Mouse (Mus musculus): Measurements from ENCODE around the gene Flywch2. TPM values are rescaled to one million over a fixed set of nuclear protein-coding genes. Genes with fewer than 3 reads are reported as not detected.
A peak's percentile ranks its signal among the peaks of the same experiment; 100 is the strongest.

The Flywch2 gene
- polyA plus RNA-seq (2016; fragmentation: Nextera tagmentation; extraction: Ambion mirVana): 48.1 and 49.4 TPM in 2 replicates

GRCm38 (mm10) chr17:23785561-23786471 is at the start of gene Flywch2:
Flywch2 (minus strand) TSS chr17:23786081.
- peak within 1 kb of the TSS; percentile 76 for H3K4me2 ChIP-seq (replicated peaks)
- H3K36me3 ChIP-seq: no peaks in the 10 kb centered on the region
- H3K4me1 ChIP-seq: peaks cover 10% of the 10 kb centered on the region
- no peaks in the 10 kb centered on the region for H3K9me3 ChIP-seq (replicated peaks)
- H3K4me3 ChIP-seq: peak within 1 kb of the TSS; percentile 59
- ATAC-seq (ENCODE audit: low FRiP score): peak; percentile 85
- H3K9ac ChIP-seq: peak within 1 kb of the TSS; percentile 81
- 2% methylated on average over 43 of the region's 43 CpGs for WGBS
- H3K27ac ChIP-seq: peak within 1 kb of the TSS; percentile 89
- no peaks in the 10 kb centered on the region for H3K27me3 ChIP-seq

GRCm38 (mm10) chr17:23831201-23831600 is 45.3 kb upstream of the Flywch2 start:
- no peak overlapping the region for H3K9ac ChIP-seq
- H3K36me3 ChIP-seq: peaks cover 12% of the 10 kb centered on the region
- H3K27ac ChIP-seq: no peak overlapping the region
- H3K4me1 ChIP-seq: peaks cover 19% of the 10 kb centered on the region
- no peak overlapping the region for H3K4me2 ChIP-seq (replicated peaks)
- 94% methylated on average over 1 of the region's 1 CpGs for WGBS
- H3K27me3 ChIP-seq: peaks cover 47% of the 10 kb centered on the region
- ATAC-seq (ENCODE audit: low FRiP score): no peak
- no peaks in the 10 kb centered on the region for H3K9me3 ChIP-seq (replicated peaks)
- no peak overlapping the region for H3K4me3 ChIP-seq

GRCm38 (mm10) chr17:23829064-23829619 is 43.3 kb upstream of the Flywch2 start, which contains the start of gene Elob:
Elob (minus strand) TSS chr17:23829136.
- ATAC-seq (ENCODE audit: low FRiP score): peak; percentile 96
- H3K27ac ChIP-seq: peak within 1 kb of the TSS; percentile 97
- WGBS: 1% methylated on average over 19 of the region's 42 CpGs

GRCm38 (mm10) chr17:23828271-23829001 is 42.6 kb upstream of the Flywch2 start:
- peak; percentile 79 for ATAC-seq (ENCODE audit: low FRiP score)
- H3K36me3 ChIP-seq: peaks cover 39% of the 10 kb centered on the region
- peaks cover 23% of the 10 kb centered on the region for H3K27me3 ChIP-seq
- H3K27ac ChIP-seq: peak overlapping the region; percentile 97
- peak overlapping the region; percentile 80 for H3K4me3 ChIP-seq
- H3K4me2 ChIP-seq (replicated peaks): peak overlapping the region; percentile 82
- H3K9me3 ChIP-seq (replicated peaks): no peaks in the 10 kb centered on the region
- peaks cover 19% of the 10 kb centered on the region for H3K4me1 ChIP-seq
- WGBS: under 1% methylated on average over 47 of the region's 47 CpGs
- peak overlapping the region; percentile 86 for H3K9ac ChIP-seq

More at GRCm38 (mm10) chr17:23829064-23829619, 43.3 kb upstream of the Flywch2 start, which contains the start of gene Elob:
- peak within 1 kb of the TSS; percentile 80 for H3K4me3 ChIP-seq
- peaks cover 19% of the 10 kb centered on the region for H3K4me1 ChIP-seq
- no peaks in the 10 kb centered on the region for H3K9me3 ChIP-seq (replicated peaks)
- peak within 1 kb of the TSS; percentile 82 for H3K4me2 ChIP-seq (replicated peaks)
- peak within 1 kb of the TSS; percentile 86 for H3K9ac ChIP-seq
- H3K27me3 ChIP-seq: peaks cover 30% of the 10 kb centered on the region
- peaks cover 32% of the 10 kb centered on the region for H3K36me3 ChIP-seq

GRCm38 (mm10) chr17:23825591-23825990 is 39.7 kb upstream of the Flywch2 start:
- Histone ChIP-seq H3K27me3 (peaks cover 2% of the 10 kb centered on the region; the same call in 1 of the 2 replicates), H3K27ac (no peak overlapping the region), H3K9me3 (replicated peaks) (no peaks in the 10 kb centered on the region), H3K4me2 (replicated peaks) (no peak overlapping the region), H3K4me1 (peaks cover 19% of the 10 kb centered on the region), H3K36me3 (peaks cover 67% of the 10 kb centered on the region), H3K9ac (no peak overlapping the region), H3K4me3 (no peak overlapping the region)
- 88% methylated on average over 4 of the region's 4 CpGs for WGBS
- no peak for ATAC-seq (ENCODE audit: low FRiP score)

GRCm38 (mm10) chr17:23823614-23824013 is 37.7 kb upstream of the Flywch2 start:
- Histone ChIP-seq H3K27me3 (no peaks in the 10 kb centered on the region), H3K9ac (no peak overlapping the region), H3K4me1 (peaks cover 16% of the 10 kb centered on the region), H3K4me2 (replicated peaks) (no peak overlapping the region), H3K9me3 (replicated peaks) (peaks cover 15% of the 10 kb centered on the region; the same call in 1 of the 2 replicates), H3K27ac (no peak overlapping the region), H3K4me3 (no peak overlapping the region), H3K36me3 (peaks cover 87% of the 10 kb centered on the region)
- peak; percentile 30; the same call in 1 of the 2 replicates for ATAC-seq (ENCODE audit: low FRiP score)
- WGBS: 91% methylated on average over 12 of the region's 12 CpGs

GRCm38 (mm10) chr17:23823018-23823417 is 37.1 kb upstream of the Flywch2 start:
- no peak overlapping the region for H3K9ac ChIP-seq
- peaks cover 93% of the 10 kb centered on the region for H3K36me3 ChIP-seq
- peak; percentile 39 for ATAC-seq (ENCODE audit: low FRiP score)
- WGBS: 86% methylated on average over 16 of the region's 16 CpGs
- H3K4me3 ChIP-seq: no peak overlapping the region
- no peak overlapping the region for H3K27ac ChIP-seq
- no peaks in the 10 kb centered on the region for H3K27me3 ChIP-seq
- H3K9me3 ChIP-seq (replicated peaks): peaks cover 20% of the 10 kb centered on the region; the same call in 1 of the 2 replicates
- no peak overlapping the region for H3K4me2 ChIP-seq (replicated peaks)
- H3K4me1 ChIP-seq: peaks cover 14% of the 10 kb centered on the region

GRCm38 (mm10) chr17:23822094-23822493 is 36.2 kb upstream of the Flywch2 start:
- H3K9me3 ChIP-seq (replicated peaks): peaks cover 20% of the 10 kb centered on the region; the same call in 1 of the 2 replicates
- no peak overlapping the region for H3K4me3 ChIP-seq
- WGBS: 72% methylated on average over 6 of the region's 6 CpGs
- H3K9ac ChIP-seq: no peak overlapping the region
- H3K4me2 ChIP-seq (replicated peaks): no peak overlapping the region
- H3K27me3 ChIP-seq: no peaks in the 10 kb centered on the region
- H3K4me1 ChIP-seq: peaks cover 4% of the 10 kb centered on the region
- peaks cover 99% of the 10 kb centered on the region for H3K36me3 ChIP-seq
- no peak overlapping the region for H3K27ac ChIP-seq
- no peak for ATAC-seq (ENCODE audit: low FRiP score)

GRCm38 (mm10) chr17:23820731-23821130 is 34.9 kb upstream of the Flywch2 start:
- no peak for ATAC-seq (ENCODE audit: low FRiP score)
- no peaks in the 10 kb centered on the region for H3K27me3 ChIP-seq
- H3K4me2 ChIP-seq (replicated peaks): no peak overlapping the region
- H3K9me3 ChIP-seq (replicated peaks): peaks cover 20% of the 10 kb centered on the region
- 97% methylated on average over 5 of the region's 5 CpGs for WGBS
- no peak overlapping the region for H3K4me3 ChIP-seq
- H3K27ac ChIP-seq: no peak overlapping the region
- H3K36me3 ChIP-seq: peaks cover 99% of the 10 kb centered on the region
- H3K9ac ChIP-seq: no peak overlapping the region
- no peaks in the 10 kb centered on the region for H3K4me1 ChIP-seq

- peaks cover 98% of the 10 kb centered on the region for H3K36me3 ChIP-seq
- H3K27me3 ChIP-seq: no peaks in the 10 kb centered on the region
- no peak for ATAC-seq (ENCODE audit: low FRiP score)
- H3K4me2 ChIP-seq (replicated peaks): no peak overlapping the region
- peaks cover 28% of the 10 kb centered on the region for H3K9me3 ChIP-seq (replicated peaks)
- H3K4me3 ChIP-seq: no peak overlapping the region
- no peak overlapping the region for H3K9ac ChIP-seq
- 97% methylated on average over 25 of the region's 25 CpGs for WGBS
- H3K4me1 ChIP-seq: no peaks in the 10 kb centered on the region
- no peak overlapping the region for H3K27ac ChIP-seq
These were observed 33.4 kb upstream of the Flywch2 start for GRCm38 (mm10) chr17:23819235-23819634.

GRCm38 (mm10) chr17:23818579-23818978 is 32.7 kb upstream of the Flywch2 start:
- no peak overlapping the region for H3K9ac ChIP-seq
- H3K9me3 ChIP-seq (replicated peaks): peaks cover 28% of the 10 kb centered on the region
- no peak overlapping the region for H3K4me3 ChIP-seq
- no peak overlapping the region for H3K4me2 ChIP-seq (replicated peaks)
- H3K27ac ChIP-seq: no peak overlapping the region
- 96% methylated on average over 8 of the region's 8 CpGs for WGBS
- no peaks in the 10 kb centered on the region for H3K27me3 ChIP-seq
- H3K36me3 ChIP-seq: peaks cover 98% of the 10 kb centered on the region
- no peak for ATAC-seq (ENCODE audit: low FRiP score)
- H3K4me1 ChIP-seq: no peaks in the 10 kb centered on the region

- Histone ChIP-seq H3K9me3 (replicated peaks) (peaks cover 28% of the 10 kb centered on the region), H3K4me2 (replicated peaks) (no peak overlapping the region), H3K9ac (no peak overlapping the region), H3K4me3 (no peak overlapping the region), H3K27me3 (no peaks in the 10 kb centered on the region), H3K4me1 (no peaks in the 10 kb centered on the region), H3K27ac (no peak overlapping the region), H3K36me3 (peaks cover 93% of the 10 kb centered on the region)
- WGBS: 97% methylated on average over 16 of the region's 16 CpGs
- no peak for ATAC-seq (ENCODE audit: low FRiP score)
These were observed 29.8 kb upstream of the Flywch2 start for GRCm38 (mm10) chr17:23815641-23816040.

Data from hindbrain, embryonic 12.5 days (tissue).